Mouse (Mus musculus): ENCODE measurements around the gene Gabra1.
A peak's percentile ranks its signal among the peaks of the same experiment; 100 is the strongest.

The Gabra1 gene

DNA sequence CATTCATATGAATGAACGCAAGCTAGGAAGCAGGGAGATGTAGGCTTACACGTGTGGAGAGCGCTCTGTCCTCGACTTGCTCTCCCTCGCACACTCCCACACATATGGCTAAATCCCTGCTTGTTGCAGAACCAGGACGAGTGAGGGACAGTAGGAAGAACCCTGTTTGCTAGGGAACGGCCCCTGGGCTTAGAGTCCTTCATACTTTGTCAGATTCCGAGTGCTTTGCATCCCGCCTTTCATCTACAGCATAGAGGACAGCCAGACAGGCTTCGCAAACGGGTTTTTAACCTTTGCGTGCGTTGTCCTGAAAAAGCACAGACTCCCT is at the start of gene Gabra1:
Gene Gabra1, minus strand, starts transcription at position 106 of the 328 bp plus-strand sequence.
- DNase-seq (ENCODE audit: low read depth, low spot score), result no peak

DNA sequence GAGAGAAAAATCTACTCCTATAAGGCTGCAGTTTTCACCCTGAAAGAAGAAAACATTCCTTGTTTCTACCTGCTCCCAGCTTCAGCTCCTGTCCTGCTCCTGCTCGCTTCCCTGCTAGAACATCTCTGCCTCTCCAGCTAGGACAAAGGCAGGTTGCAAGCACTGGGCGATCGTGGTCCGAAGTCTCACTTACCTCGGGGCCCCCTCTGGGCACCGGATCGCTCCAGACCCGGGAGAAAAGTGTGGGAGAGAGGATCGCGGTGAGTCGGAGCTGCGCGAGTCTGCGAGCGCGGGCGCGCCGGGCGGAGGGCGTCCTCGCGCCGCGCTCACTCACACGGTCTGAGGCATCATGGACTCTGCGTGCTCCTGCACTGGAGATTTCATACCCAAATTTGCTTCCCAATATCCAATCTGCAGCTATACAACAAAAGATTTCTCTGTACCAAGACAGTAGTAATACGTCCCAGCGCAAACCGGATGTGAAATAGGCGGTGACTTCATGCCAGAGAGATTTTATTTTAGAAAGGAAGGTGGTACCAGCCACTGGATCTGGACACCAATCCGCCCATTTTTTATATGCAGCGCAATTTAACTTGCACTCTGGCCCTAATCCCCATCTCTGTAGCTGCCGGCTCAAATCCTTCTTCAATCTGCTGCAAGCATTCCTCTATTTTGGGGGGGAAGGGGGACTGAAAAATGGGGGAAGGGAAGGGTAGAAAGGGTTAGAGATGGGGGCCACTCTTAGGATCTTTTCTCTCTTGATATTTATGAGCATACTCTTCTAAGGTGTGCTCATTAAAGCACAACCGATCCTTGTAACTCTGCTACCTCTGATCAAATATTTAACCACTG is 531 bp downstream of the Gabra1 start:
- no peak for DNase-seq (ENCODE audit: low read depth, low spot score)

GRCm38 (mm10) chr11:42181426-42181825 is 1.3 kb downstream of the Gabra1 start:
- DNase-seq (ENCODE audit: low read depth, low spot score), result no peak

GRCm38 (mm10) chr11:42179535-42179934 is 3.2 kb downstream of the Gabra1 start:
- DNase-seq (ENCODE audit: low read depth, low spot score), result no peak

- peak; percentile 2 for DNase-seq (ENCODE audit: low read depth, low spot score)
These were observed 4.4 kb downstream of the Gabra1 start for GRCm38 (mm10) chr11:42178296-42178695.

- DNase-seq (ENCODE audit: low read depth, low spot score), result no peak
These were observed 31.3 kb downstream of the Gabra1 start for GRCm38 (mm10) chr11:42151396-42151795.

GRCm38 (mm10) chr11:42116931-42117330 is 65.8 kb downstream of the Gabra1 start:
- no peak for DNase-seq (ENCODE audit: low read depth, low spot score)

DNA sequence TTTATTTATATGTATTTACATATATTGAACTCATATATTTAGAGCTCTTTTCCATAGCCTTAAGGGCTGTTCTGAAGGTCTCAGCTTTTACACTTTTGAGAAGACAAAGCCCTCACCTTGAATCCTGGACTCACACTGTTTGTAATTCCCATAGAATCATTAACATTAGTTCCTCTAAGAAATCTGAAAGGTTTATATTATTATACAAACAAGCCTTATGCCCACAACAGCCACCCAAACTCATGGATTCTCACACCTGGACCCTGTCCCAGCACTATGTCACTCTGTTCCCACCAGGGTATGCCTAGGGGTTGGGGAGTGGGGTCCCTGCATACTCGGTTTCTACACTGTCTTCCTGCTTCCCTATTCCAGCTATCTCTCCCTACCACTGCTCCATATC is 72.7 kb downstream of the Gabra1 start:
- DNase-seq (ENCODE audit: low read depth, low spot score), result no peak

DNA sequence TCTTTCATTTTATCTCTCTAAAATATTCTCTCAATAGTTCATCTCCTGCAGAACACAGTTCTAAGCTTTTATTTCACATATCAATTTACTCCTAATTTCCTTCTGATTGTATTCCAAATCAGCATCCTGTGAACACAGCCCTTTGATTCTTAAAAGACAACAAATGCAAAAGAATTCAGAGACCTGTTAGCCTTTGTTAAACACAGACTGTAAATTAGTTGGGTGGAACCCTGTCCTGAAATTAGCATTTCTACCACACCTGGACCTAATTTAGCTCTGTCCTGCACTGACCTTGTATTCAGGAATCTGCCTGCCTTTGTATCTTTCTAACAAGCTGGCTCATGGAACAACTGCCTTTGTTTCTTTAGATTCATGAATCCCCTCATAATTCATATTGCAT is 73.1 kb downstream of the Gabra1 start:
- no peak for DNase-seq (ENCODE audit: low read depth, low spot score)

DNA sequence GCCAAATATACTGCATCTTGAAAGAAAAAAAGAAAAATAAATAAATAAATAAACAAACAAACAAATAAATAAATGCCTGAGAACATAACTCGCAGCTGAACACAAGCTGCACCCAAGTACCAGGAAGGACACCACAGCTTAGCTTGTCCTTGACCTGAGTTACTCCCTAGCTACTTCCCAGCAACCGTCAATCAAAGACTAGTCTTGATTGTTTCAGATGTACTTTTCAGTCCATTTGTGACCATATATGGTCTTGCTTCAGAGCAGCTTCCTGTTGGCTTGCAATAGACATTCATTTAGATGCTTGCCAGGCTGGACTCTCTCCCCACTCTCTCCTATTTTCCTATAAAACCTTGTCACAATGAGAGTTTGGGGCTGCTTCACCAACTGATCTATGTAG is 87.2 kb downstream of the Gabra1 start:
- no peak for DNase-seq (ENCODE audit: low read depth, low spot score)
